Mouse (Mus musculus) thymus, postnatal 0 days (tissue): ENCODE results near the gene Zfp951. TPM values are rescaled to one million over a fixed set of nuclear protein-coding genes. Genes with fewer than 3 reads are reported as not detected.
"Not testable (repeated sequence)": the region's sequence is repeated elsewhere in the genome, so short reads cannot be mapped to it uniquely, and the experiment has no call there.

Source experiments
- DNase-seq: peaks from one replicate; pipeline ENCODE4 v3.0.0-alpha.2; 2015; ENCODE audit warnings: low spot score
- polyA plus RNA-seq: library from polyadenylated mRNA; unstranded; fragments of >200 nt; fragmentation: Nextera tagmentation; extraction: Ambion mirVana; gene quantifications from 2 replicates; pipeline ENCODE4 v1.2.1, GENCODE M21; 2015

The Zfp951 gene
- polyA plus RNA-seq = 5.0 and 5.4 TPM in 2 replicates

GRCm38 (mm10) chr5:104859962-104860525 is at the start of gene Zfp951:
Gene Zfp951 (minus strand): TSS chr5:104860070.
- peak; percentile 81 for DNase-seq

GRCm38 (mm10) chr5:104906556-104906955 is 46.7 kb upstream of the Zfp951 start:
- DNase-seq = not testable (repeated sequence)

DNA sequence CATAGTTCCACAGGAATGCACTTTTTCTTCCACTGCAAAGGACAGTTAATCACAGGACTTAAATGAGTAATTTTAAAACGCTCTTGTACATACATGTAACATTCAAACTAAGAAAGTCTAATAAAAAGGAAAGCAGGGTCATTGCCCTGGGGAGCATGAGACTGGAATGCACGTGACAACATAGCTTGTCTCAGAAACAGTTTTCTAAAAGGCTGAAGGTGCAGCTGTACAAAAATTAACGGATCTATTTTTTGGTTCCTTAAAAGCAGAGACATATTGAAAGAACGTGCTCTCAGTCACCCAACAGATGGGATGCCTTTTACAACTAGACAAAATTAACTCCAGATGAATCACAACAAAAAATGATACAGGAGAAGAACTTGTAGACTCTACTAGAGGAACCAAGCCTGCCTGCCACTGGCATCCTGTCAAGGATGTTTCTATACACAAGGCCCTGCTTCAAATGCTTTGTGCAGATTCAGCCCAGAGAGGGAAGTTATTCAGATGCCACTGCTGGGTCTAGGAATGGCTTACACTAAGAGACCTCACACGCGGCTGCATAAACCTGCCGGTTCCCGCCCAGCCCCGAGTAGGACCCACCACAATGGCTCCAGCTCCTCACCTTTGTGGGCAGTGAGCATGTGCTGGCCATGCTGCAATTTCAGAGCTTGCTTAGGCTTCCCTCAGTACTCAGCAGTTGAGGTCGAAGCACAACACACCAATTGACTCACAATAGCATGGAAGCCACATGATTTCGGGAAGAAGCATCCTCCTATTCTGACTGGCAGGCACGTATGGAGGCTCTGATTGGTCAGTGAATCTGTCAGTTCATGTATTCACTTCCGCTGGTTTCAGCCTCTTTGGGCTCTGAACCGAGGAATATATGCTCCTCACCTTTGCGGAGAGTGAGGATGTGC is 567 bp downstream of the Zfp951 start:
- not testable (repeated sequence) for DNase-seq

DNA sequence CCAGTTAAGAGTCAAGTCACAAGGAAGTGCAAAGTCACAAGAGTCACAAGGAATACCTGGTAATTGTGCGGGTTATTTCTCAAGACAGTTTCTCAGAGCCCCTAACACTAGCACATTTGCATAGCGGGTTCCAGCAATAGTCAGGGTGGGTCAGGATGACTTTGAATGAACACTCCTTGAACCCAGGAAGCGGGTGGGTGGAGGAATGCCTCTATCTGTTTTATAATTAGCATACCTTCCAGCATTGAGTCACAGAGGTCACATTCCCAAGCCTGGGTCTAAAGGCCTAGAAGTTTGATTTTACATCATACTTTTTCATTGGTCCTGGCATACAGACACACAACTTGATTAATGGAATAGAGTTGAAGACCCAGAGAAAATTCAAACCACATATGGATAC is 5.3 kb downstream of the Zfp951 start:
- not testable (repeated sequence) for DNase-seq

- DNase-seq = no peak
These were observed 26.5 kb downstream of the Zfp951 start for GRCm38 (mm10) chr5:104833330-104833729.

GRCm38 (mm10) chr5:104829611-104830010 is 30.3 kb downstream of the Zfp951 start:
- no peak for DNase-seq

DNA sequence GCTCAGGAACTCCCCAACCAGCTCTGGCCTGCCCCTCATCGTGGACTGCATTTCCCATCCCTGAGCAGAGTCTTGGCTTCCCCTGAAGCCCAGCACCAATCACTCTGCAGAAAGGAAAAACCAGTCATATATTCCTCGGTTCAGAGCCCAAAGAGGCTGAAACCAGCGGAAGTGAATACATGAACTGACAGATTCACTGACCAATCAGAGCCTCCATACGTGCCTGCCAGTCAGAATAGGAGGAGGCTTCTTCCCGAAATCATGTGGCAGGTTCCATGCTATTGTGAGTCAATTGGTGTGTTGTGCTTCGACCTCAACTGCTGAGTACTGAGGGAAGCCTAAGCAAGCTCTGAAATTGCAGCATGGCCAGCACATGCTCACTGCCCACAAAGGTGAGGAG is 89.7 kb downstream of the Zfp951 start:
- DNase-seq = not testable (repeated sequence)

Other genes starting within 250 kb of the Zfp951 start
- gene Abcg3, start 122.6 kb upstream of the Zfp951 start, polyA plus RNA-seq = 41.0 and 43.7 TPM in 2 replicates